Mouse (Mus musculus) lung, postnatal 25 days (tissue): ENCODE measurements around the gene Isl1.

Experiments
- DNase-seq: peaks from one replicate; pipeline ENCODE4 v3.0.0; 2022; ENCODE audit warnings: low spot score

The Isl1 gene

DNA sequence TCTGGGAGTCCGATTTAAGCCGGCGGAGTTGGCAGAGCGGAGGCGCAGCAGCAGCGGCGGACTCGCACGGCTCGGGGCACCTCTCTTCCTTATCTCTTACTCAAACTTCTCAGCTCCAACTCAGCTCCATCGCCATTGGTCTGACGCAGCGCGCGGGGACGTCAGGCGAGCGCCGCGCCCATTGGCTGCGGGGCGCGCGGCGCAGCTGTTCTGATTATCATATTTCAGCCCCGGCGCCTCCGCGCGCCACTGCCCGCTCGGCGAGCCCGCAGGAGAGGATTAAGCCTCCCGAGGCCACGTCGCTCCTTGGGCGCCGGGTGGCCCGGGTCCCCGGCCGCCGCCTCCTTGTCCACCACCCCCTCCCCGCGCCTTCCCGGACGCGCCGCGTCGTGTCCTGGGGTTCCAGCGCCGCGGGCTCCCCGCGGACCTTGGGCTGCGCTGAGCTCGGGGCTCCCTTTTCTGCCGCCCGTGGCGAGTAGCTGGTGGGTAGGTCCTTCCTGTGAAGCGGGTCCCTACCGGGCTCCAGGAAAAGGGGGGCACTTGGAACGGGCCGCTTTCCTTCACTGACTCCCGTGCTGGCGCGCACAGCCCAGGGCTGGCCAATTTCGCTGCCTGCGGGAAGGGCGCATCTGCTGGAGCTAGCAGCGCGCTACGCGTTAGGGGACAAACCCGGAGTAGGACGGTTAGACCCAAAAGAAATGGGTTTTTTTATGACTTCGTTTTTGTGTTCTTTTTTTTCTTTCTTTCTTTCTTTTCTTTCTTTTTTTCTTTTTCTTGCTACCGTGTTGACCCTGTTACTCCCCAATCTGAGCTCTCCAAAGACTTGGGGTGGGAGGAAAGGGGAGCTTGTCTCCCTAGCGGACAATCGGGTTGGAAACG, at the start of gene Isl1:
Gene Isl1 (minus strand): TSS at position 106 of the 879 bp plus-strand sequence.
- DNase-seq = peak; percentile 34

- DNase-seq = no peak
Observed at GRCm38 (mm10) chr13:116335763-116336162, 26.3 kb upstream of the Isl1 start.

GRCm38 (mm10) chr13:116313636-116314530, 4.4 kb upstream of the Isl1 start:
- no peak for DNase-seq

- no peak for DNase-seq
Observed at GRCm38 (mm10) chr13:116311871-116312720, 2.6 kb upstream of the Isl1 start.

- no peak for DNase-seq
Observed at GRCm38 (mm10) chr13:116311011-116311410, 1.5 kb upstream of the Isl1 start.

- no peak for DNase-seq
Observed at GRCm38 (mm10) chr13:116310463-116310765, 925 bp upstream of the Isl1 start.

DNA sequence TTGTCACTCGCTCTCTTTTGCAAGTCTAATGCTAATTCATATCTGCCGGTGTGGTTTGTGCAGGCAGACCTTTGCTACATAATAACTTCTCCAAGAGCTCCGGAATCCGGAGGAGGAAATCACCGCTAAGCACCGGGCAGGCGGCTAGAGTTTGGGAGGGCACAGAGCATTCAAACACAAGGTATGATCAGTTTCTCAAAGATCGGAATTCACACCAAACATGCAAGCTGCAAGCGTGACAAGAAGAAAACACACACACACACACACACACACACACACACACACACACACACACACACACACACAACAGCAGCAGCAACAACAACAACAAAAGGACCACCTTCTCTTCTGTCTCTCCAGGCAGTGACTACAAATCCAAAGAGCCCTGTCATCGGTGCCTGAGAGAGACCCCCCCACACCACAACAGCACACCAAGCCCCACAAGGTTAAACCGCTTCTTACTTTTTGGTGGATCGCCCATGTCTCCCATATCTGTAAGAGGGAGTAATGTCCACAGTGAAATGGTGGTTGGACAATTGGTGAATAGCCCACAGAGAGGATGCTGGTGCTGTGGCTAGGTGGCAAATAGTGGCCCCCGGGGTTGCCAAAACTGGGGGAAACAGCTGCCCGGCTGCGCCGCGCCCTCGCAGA, 431 bp downstream of the Isl1 start:
- no peak for DNase-seq

GRCm38 (mm10) chr13:116308121-116308932, 1.2 kb downstream of the Isl1 start:
- DNase-seq = no peak

DNA sequence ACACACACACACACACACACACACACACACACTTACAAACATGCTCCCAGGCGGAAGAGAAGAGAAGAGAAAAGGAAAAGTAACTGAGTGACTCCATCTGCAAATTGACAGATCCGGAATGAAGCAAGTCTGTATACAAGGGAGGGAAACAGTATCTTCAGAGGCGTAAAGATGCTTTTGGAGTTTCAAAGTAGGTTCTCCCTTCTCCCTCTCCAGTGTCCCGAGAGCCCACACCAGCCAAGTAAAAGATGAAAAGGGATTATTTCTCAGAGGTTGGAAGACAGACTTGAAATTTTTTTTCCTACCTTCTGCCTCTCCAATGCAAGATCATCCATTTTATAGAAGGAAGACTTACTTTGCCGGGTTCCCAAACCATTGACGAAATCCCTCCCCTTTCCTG, 2.9 kb downstream of the Isl1 start:
- DNase-seq = no peak

DNA sequence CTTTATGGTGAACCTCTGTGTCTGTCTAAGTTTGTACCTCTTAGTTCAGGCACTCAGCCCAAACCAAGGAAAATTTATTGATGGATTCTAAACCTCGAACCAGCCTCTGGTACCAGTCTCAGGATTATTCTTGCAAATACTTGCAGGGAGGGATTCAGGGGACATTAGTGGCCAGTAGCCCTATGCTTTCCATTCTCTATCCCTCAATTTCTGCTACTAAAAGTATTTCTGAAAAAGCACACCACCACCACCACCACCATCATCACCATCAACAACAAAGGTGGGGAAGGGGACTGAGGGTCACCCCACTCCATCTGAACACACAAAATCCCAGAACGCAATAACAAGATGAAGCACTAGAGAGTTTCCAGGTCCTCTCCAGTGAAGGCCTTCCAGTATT, 3.8 kb downstream of the Isl1 start:
- no peak for DNase-seq

GRCm38 (mm10) chr13:116304713-116305470, 4.6 kb downstream of the Isl1 start:
- DNase-seq = no peak

- DNase-seq = no peak
Observed at GRCm38 (mm10) chr13:116303766-116304165, 5.7 kb downstream of the Isl1 start.

DNA sequence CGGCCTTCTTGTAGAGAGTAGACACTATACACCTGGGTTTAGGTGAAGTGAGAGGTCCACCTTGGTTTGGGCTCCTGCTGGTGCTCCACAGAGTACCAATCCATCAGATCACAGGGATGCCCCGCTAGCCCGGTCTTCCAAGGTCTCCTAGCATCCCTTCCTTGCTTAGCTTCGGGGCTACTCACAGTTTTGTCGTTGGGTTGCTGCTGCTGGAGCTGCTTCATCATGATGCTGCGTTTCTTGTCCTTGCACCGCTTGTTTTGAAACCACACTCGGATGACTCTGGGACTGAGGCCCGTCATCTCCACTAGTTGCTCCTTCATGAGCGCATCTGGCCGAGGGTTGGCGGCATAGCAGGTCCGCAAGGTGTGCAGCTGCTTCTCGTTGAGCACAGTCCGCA, 6.6 kb downstream of the Isl1 start:
- no peak for DNase-seq

DNA sequence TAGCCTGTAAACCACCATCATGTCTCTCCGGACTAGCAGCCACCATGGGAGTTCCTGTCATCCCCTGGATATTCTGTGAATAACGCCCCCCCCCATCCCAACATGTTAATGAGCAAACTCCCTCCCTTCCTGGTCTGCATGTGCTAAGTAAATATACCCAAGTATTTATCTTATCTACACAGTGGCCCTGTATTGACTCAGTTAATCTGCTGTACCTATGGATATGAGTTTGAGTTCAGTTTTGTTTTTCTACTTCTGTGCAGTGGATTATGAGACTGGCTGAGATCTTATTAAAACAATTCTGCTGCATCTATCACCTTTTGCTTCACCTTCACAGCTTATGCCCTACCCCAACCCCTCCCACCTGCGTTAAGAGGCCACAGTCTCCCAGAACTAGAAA, 7.8 kb downstream of the Isl1 start:
- no peak for DNase-seq

- DNase-seq = no peak
Observed at GRCm38 (mm10) chr13:116299241-116299640, 10.2 kb downstream of the Isl1 start.

GRCm38 (mm10) chr13:116298641-116299170, 10.8 kb downstream of the Isl1 start:
- DNase-seq = no peak

DNA sequence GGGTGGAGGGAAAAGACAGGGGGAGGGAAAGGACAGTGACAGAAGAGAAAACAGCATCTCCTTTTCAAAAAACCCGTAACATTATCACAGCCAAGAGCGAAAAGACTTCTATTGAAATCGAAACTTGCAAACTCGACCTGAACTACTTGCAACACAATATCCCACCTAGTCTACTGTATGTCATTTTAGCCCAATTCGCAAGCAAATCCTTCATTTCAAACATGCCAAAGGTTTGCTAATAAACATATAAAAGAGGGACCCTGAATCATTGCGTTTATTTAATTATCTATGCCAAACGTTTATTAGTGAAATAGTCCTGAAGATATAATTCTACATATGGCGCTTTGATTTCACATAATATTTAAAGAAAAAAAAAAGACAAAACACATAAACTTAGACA, 11.5 kb downstream of the Isl1 start:
- no peak for DNase-seq

GRCm38 (mm10) chr13:116297048-116297811, 12.3 kb downstream of the Isl1 start:
- no peak for DNase-seq

- no peak for DNase-seq
Observed at GRCm38 (mm10) chr13:116295401-116295800, 14.1 kb downstream of the Isl1 start.
